Mouse (Mus musculus) CH12F3 (cell line): ENCODE data around the gene Plekhh1.

ENCODE experiments used
- in situ Hi-C: fragments of 300-500 bp; cut with MboI; formaldehyde crosslinking; loops from 2 replicates; pipeline ENCODE4 v1.14.3; 2020; ENCODE audit warnings: low sequenced_read_pairs

The Plekhh1 gene

GRCm38 (mm10) chr12:79069916-79070315, 41.0 kb downstream of the Plekhh1 start:
- in situ Hi-C loops, result no loop called here

- in situ Hi-C loops, result no loop called here
Measured at GRCm38 (mm10) chr12:79070736-79071333, 41.9 kb downstream of the Plekhh1 start.

GRCm38 (mm10) chr12:79072576-79072975, 43.6 kb downstream of the Plekhh1 start:
- in situ Hi-C loops, result no loop called here

- in situ Hi-C loops, result no loop called here
Measured at GRCm38 (mm10) chr12:79073362-79073761, 44.4 kb downstream of the Plekhh1 start.

GRCm38 (mm10) chr12:79089182-79089812, 60.3 kb downstream of the Plekhh1 start, which contains the start of gene Pigh:
Pigh (minus strand) TSS chr12:79089651.
- in situ Hi-C loops, result no loop called here

GRCm38 (mm10) chr12:79092569-79092968, 63.6 kb downstream of the Plekhh1 start:
- in situ Hi-C loops, result no loop called here

GRCm38 (mm10) chr12:79097106-79097752, 68.3 kb downstream of the Plekhh1 start:
- in situ Hi-C loops, result loop anchor here (5.0 kb wide), 1 partner anchor 175 kb away; no protein-coding TSS in a partner anchor

- in situ Hi-C loops, result loop anchor here (25.0 kb wide), 1 partner anchor 1016 kb away; no protein-coding TSS in a partner anchor
Measured at GRCm38 (mm10) chr12:79103773-79104172, 74.8 kb downstream of the Plekhh1 start.

GRCm38 (mm10) chr12:79104544-79104943, 75.6 kb downstream of the Plekhh1 start:
- in situ Hi-C loops, result loop anchor here (25.0 kb wide), 1 partner anchor 1017 kb away; no protein-coding TSS in a partner anchor

GRCm38 (mm10) chr12:79105312-79105711, 76.3 kb downstream of the Plekhh1 start:
- in situ Hi-C loops, result loop anchor here (25.0 kb wide), 1 partner anchor 1018 kb away; no protein-coding TSS in a partner anchor

- in situ Hi-C loops, result loop anchor here (25.0 kb wide), 1 partner anchor 1032 kb away; no protein-coding TSS in a partner anchor
Measured at GRCm38 (mm10) chr12:79118991-79119390, 90.0 kb downstream of the Plekhh1 start.

GRCm38 (mm10) chr12:79122820-79123219, 93.9 kb downstream of the Plekhh1 start:
- in situ Hi-C loops, result loop anchor here (25.0 kb wide), 1 partner anchor 1036 kb away; no protein-coding TSS in a partner anchor

GRCm38 (mm10) chr12:79130299-79131177, 101.6 kb downstream of the Plekhh1 start, which contains the start of gene Arg2:
Arg2 (plus strand) TSS chr12:79130777.
- in situ Hi-C loops, result no loop called here
